8 mouse cellular contexts compared by ENCODE assay signal in genomic region chr12:80141470-80141869, GRCm38 (mm10). TPM values are rescaled to one million over a fixed set of nuclear protein-coding genes. Genes with fewer than 3 reads are reported as not detected.
DNase-seq lines count a peak whose midpoint lies in the region; ATAC-seq and TF ChIP-seq lines count a peak whose summit lies in the region.

No protein-coding gene starts in this region.

- ATAC-seq in forebrain, embryonic 11.5 days (replicated peaks; ENCODE audit: low FRiP score): no peak
- ATAC-seq in forebrain, embryonic 12.5 days (ENCODE audit: low FRiP score): no peak
- ATAC-seq in erythroblast, adult 5-6 weeks (replicated peaks; ENCODE audit: low FRiP score, poor library complexity, severe bottlenecking): peak; percentile 65
- no peak for ATAC-seq in intestine, postnatal 0 days
- ATAC-seq in megakaryocyte, adult 5-6 weeks (ENCODE audit: poor library complexity, severe bottlenecking): peak; percentile 86
- peak; percentile 39; the same call in 1 of the 2 replicates for ATAC-seq in stomach, postnatal 0 days (ENCODE audit: low FRiP score, low TSS enrichment)

- H3K36me3 ChIP-seq in forebrain, embryonic 11.5 days (ENCODE audit: control insufficient read depth, insufficient read depth, low read length): no peaks in the 10 kb centered on the region
- no peaks in the 10 kb centered on the region for H3K36me3 ChIP-seq in forebrain, embryonic 12.5 days (replicated peaks)
- no peaks in the 10 kb centered on the region for H3K36me3 ChIP-seq in intestine, postnatal 0 days (ENCODE audit: control insufficient read depth, insufficient read depth)
- H3K36me3 ChIP-seq in stomach, postnatal 0 days (ENCODE audit: control insufficient read depth, insufficient read depth, low read length): no peaks in the 10 kb centered on the region

- H3K4me3 ChIP-seq in forebrain, embryonic 11.5 days (ENCODE audit: low read depth, low read length): no peak overlapping the region
- H3K4me3 ChIP-seq in forebrain, embryonic 12.5 days (replicated peaks): no peak overlapping the region
- no peak overlapping the region for H3K4me3 ChIP-seq in intestine, postnatal 0 days (ENCODE audit: low read depth, low read length)
- H3K4me3 ChIP-seq in stomach, postnatal 0 days (ENCODE audit: low read depth, low read length): no peak overlapping the region

- H3K4me2 ChIP-seq in forebrain, embryonic 11.5 days (ENCODE audit: low read depth, low read length, severe bottlenecking): no peak overlapping the region
- no peak overlapping the region for H3K4me2 ChIP-seq in forebrain, embryonic 12.5 days
- H3K4me2 ChIP-seq in intestine, postnatal 0 days (replicated peaks; ENCODE audit: low read depth): no peak overlapping the region
- no peak overlapping the region for H3K4me2 ChIP-seq in stomach, postnatal 0 days (replicated peaks; ENCODE audit: low read depth)

- H3K9me3 ChIP-seq in forebrain, embryonic 11.5 days (ENCODE audit: control insufficient read depth, low read length): no peaks in the 10 kb centered on the region
- no peaks in the 10 kb centered on the region for H3K9me3 ChIP-seq in forebrain, embryonic 12.5 days
- no peaks in the 10 kb centered on the region for H3K9me3 ChIP-seq in intestine, postnatal 0 days (ENCODE audit: control insufficient read depth)
- no peaks in the 10 kb centered on the region for H3K9me3 ChIP-seq in stomach, postnatal 0 days (ENCODE audit: control insufficient read depth, low read length)

- H3K27me3 ChIP-seq in forebrain, embryonic 11.5 days (ENCODE audit: control insufficient read depth, insufficient read depth, low read length): no peaks in the 10 kb centered on the region
- H3K27me3 ChIP-seq in forebrain, embryonic 12.5 days: no peaks in the 10 kb centered on the region
- no peaks in the 10 kb centered on the region for H3K27me3 ChIP-seq in intestine, postnatal 0 days (replicated peaks; ENCODE audit: control insufficient read depth, insufficient read depth, low read length)
- H3K27me3 ChIP-seq in stomach, postnatal 0 days (ENCODE audit: control insufficient read depth, insufficient read depth, low read length): no peaks in the 10 kb centered on the region

- no peak for TF ChIP-seq EP300 in stomach, postnatal 0 days (optimal IDR thresholded peaks at IDR 0.05)

- 0 out of 2 replicates have a peak, but pooled peaks cover 4% of the 10 kb centered on the region for H3K4me1 ChIP-seq in forebrain, embryonic 11.5 days (replicated peaks; ENCODE audit: control insufficient read depth, insufficient read depth, low read length)
- H3K4me1 ChIP-seq in forebrain, embryonic 12.5 days: peaks cover 11% of the 10 kb centered on the region; the same call in 1 of the 2 replicates
- H3K4me1 ChIP-seq in intestine, postnatal 0 days (replicated peaks; ENCODE audit: control insufficient read depth, insufficient read depth, low read length): no peaks in the 10 kb centered on the region
- H3K4me1 ChIP-seq in stomach, postnatal 0 days (replicated peaks; ENCODE audit: control insufficient read depth, insufficient read depth): no peaks in the 10 kb centered on the region

- no peak overlapping the region for H3K9ac ChIP-seq in forebrain, embryonic 11.5 days (ENCODE audit: low read length)
- no peak overlapping the region for H3K9ac ChIP-seq in forebrain, embryonic 12.5 days
- no peak overlapping the region for H3K9ac ChIP-seq in intestine, postnatal 0 days (ENCODE audit: low read depth, low read length)
- no peak overlapping the region for H3K9ac ChIP-seq in stomach, postnatal 0 days (ENCODE audit: low read length)

- no peak overlapping the region for H3K27ac ChIP-seq in forebrain, embryonic 11.5 days (ENCODE audit: low read depth, low read length)
- H3K27ac ChIP-seq in forebrain, embryonic 12.5 days: no peak overlapping the region
- H3K27ac ChIP-seq in intestine, postnatal 0 days (ENCODE audit: low read depth, low read length): no peak overlapping the region
- no peak overlapping the region for H3K27ac ChIP-seq in stomach, postnatal 0 days (replicated peaks)

- 29% methylated on average over 7 of the region's 7 CpGs for WGBS in forebrain, embryonic 11.5 days
- WGBS in forebrain, embryonic 12.5 days: 20% methylated on average over 7 of the region's 7 CpGs
- WGBS in intestine, postnatal 0 days: 27% methylated on average over 7 of the region's 7 CpGs
- 23% methylated on average over 7 of the region's 7 CpGs for WGBS in stomach, postnatal 0 days

- peak; percentile 95 for TF ChIP-seq CTCF in intestine, postnatal 0 days (IDR thresholded peaks at IDR 0.05; ENCODE audit: low read depth)
- TF ChIP-seq CTCF in stomach, postnatal 0 days (IDR thresholded peaks at IDR 0.05; ENCODE audit: low read depth): peak; percentile 94

- DNase-seq in forebrain, embryonic 11.5 days (ENCODE audit: low spot score): peak; percentile 85
- peak; percentile 59 for DNase-seq in urinary bladder, postnatal 25 days (ENCODE audit: low spot score)
- DNase-seq in urinary bladder, adult 18-20 months (ENCODE audit: low spot score in 2 of 2): no peak
- peak; percentile 75 for DNase-seq in stomach, postnatal 0 days (ENCODE audit: low spot score)

RNA-seq across cellular contexts. Expression of gene Zfp36l1, which starts 28.7 kb away (rescaled TPM):
- polyA plus RNA-seq in forebrain, embryonic 11.5 days (2014; fragmentation: Nextera tagmentation; extraction: Ambion mirVana): 164 and 173 TPM in 2 replicates
- polyA plus RNA-seq in forebrain, embryonic 12.5 days (2016; fragmentation: Nextera tagmentation; extraction: Ambion mirVana): 91.5 and 96.5 TPM in 2 replicates
- 8.8 and 12.7 TPM in 2 replicates for total RNA-seq in erythroblast, adult 5-6 weeks (2015; ENCODE audit: low replicate concordance)
- total RNA-seq in erythroblast, adult 5-6 weeks (2017; ENCODE audit: low replicate concordance): 4.0 and 4.3 TPM in 2 replicates
- polyA plus RNA-seq in intestine, postnatal 0 days (2015; fragmentation: Nextera tagmentation; extraction: Ambion mirVana): 77.9 and 80.7 TPM in 2 replicates
- 15.6 and 21.0 TPM in 2 replicates for total RNA-seq in megakaryocyte, adult 5-6 weeks (2015)
- 3.8 and 5.4 TPM in 2 replicates for total RNA-seq in megakaryocyte, adult 5-6 weeks (2017)
- 90.8 and 98.5 TPM in 2 replicates for polyA plus RNA-seq in stomach, postnatal 0 days (2015; fragmentation: Nextera tagmentation; extraction: Ambion mirVana)

Comparison
In these comparisons a context has a peak if more than half of its experiments do, and no peak if none do; other contexts are left out.
1. DNase-seq: peak in forebrain, embryonic 11.5 days (single experiment), urinary bladder, postnatal 25 days (single experiment) and stomach, postnatal 0 days (single experiment); none in urinary bladder, adult 18-20 months (0 of 2).
2. ATAC-seq: peak in erythroblast, adult 5-6 weeks (single experiment), megakaryocyte, adult 5-6 weeks (single experiment) and stomach, postnatal 0 days (single experiment); none in forebrain, embryonic 11.5 days (single experiment), forebrain, embryonic 12.5 days (single experiment) and intestine, postnatal 0 days (single experiment).